Mouse (Mus musculus): ENCODE data around the gene Aco1. TPM values are rescaled to one million over a fixed set of nuclear protein-coding genes. Genes with fewer than 3 reads are reported as not detected.

The Aco1 gene
- polyA plus RNA-seq, 1 experiment, result 35.5 TPM

GRCm38 (mm10) chr4:40205231-40205903, 62.5 kb downstream of the Aco1 start:
- no peak for TF ChIP-seq USF1 (IDR thresholded peaks at IDR 0.05; ENCODE audit: low read depth)
- TF ChIP-seq POLR2AphosphoS2 (IDR thresholded peaks at IDR 0.05; ENCODE audit: insufficient read length, low read depth), result no peak
- TF ChIP-seq MYOD1 (IDR thresholded peaks at IDR 0.05; ENCODE audit: control insufficient read depth in 1 of 3, insufficient read length in 2 of 3, low read depth in 2 of 3), result no peak
- TF ChIP-seq TCF12 (IDR thresholded peaks at IDR 0.05; ENCODE audit: insufficient read depth, poor library complexity, severe bottlenecking), result no peak
- no peak for TF ChIP-seq SRF (IDR thresholded peaks at IDR 0.05; ENCODE audit: control insufficient read depth, insufficient read length, low read depth)
- TF ChIP-seq TCF3 (IDR thresholded peaks at IDR 0.05; ENCODE audit: insufficient read length, low read depth), result no peak
- TF ChIP-seq CEBPB (IDR thresholded peaks at IDR 0.05; ENCODE audit: insufficient read depth, poor library complexity, severe bottlenecking), result no peak
- TF ChIP-seq E2F4 (IDR thresholded peaks at IDR 0.05; ENCODE audit: insufficient read depth), result no peak
- no peak for TF ChIP-seq MAX (IDR thresholded peaks at IDR 0.05; ENCODE audit: low read depth)
- no peak for TF ChIP-seq MYOG (IDR thresholded peaks at IDR 0.05; ENCODE audit: control insufficient read depth in 1 of 3, insufficient read depth in 1 of 3, insufficient read length in 2 of 3, low read depth in 2 of 3)
- Histone ChIP-seq H3K4me2 (ENCODE audit: low read depth) (no peak overlapping the region), H3K27me3 (ENCODE audit: control insufficient read depth, insufficient read depth, insufficient read length) (no peaks in the 10 kb centered on the region), H3ac (ENCODE audit: control insufficient read depth, insufficient read length) (no peak overlapping the region), H3K36me3 (ENCODE audit: control insufficient read depth, insufficient read depth) (no peaks in the 10 kb centered on the region), H3K4me3 (no peak overlapping the region), H3K79me2 (ENCODE audit: control insufficient read depth, insufficient read depth) (no peaks in the 10 kb centered on the region)

GRCm38 (mm10) chr4:40207701-40208100, 64.8 kb downstream of the Aco1 start:
- Histone ChIP-seq H3K36me3 (ENCODE audit: control insufficient read depth, insufficient read depth) (no peaks in the 10 kb centered on the region), H3ac (ENCODE audit: control insufficient read depth, insufficient read length) (no peak overlapping the region), H3K4me2 (ENCODE audit: low read depth) (no peak overlapping the region), H3K4me3 (no peak overlapping the region), H3K79me2 (ENCODE audit: control insufficient read depth, insufficient read depth) (no peaks in the 10 kb centered on the region), H3K27me3 (ENCODE audit: control insufficient read depth, insufficient read depth, insufficient read length) (no peaks in the 10 kb centered on the region)
- TF ChIP-seq CEBPB (IDR thresholded peaks at IDR 0.05; ENCODE audit: insufficient read depth, poor library complexity, severe bottlenecking) (no peak), MAX (IDR thresholded peaks at IDR 0.05; ENCODE audit: low read depth) (no peak), TCF3 (IDR thresholded peaks at IDR 0.05; ENCODE audit: insufficient read length, low read depth) (no peak), USF1 (IDR thresholded peaks at IDR 0.05; ENCODE audit: low read depth) (no peak), E2F4 (IDR thresholded peaks at IDR 0.05; ENCODE audit: insufficient read depth) (no peak)

DNA sequence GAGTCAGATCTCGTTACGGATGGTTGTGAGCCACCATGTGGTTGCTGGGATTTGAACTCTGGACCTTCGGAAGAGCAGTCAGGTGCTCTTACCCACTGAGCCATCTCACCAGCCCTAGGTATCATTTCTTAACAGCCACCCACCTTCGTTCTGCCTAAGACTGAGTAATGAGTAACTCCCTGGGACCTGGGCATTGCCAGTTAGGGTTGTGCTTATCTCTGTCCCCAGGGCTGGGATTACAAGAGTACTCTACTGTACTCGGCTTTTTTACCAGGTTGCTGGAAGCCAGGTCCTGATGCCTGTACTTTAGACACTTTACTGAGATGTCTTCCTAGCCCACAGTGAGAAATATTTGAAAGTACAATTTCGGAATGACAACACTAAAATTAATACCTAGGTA, 69.3 kb downstream of the Aco1 start:
- H3K4me3 ChIP-seq, result no peak overlapping the region
- H3K27me3 ChIP-seq (ENCODE audit: control insufficient read depth, insufficient read depth, insufficient read length), result no peaks in the 10 kb centered on the region
- no peaks in the 10 kb centered on the region for H3K36me3 ChIP-seq (ENCODE audit: control insufficient read depth, insufficient read depth)
- H3K79me2 ChIP-seq (ENCODE audit: control insufficient read depth, insufficient read depth), result no peaks in the 10 kb centered on the region
- no peak overlapping the region for H3ac ChIP-seq (ENCODE audit: control insufficient read depth, insufficient read length)
- H3K4me2 ChIP-seq (ENCODE audit: low read depth), result no peak overlapping the region
- TF ChIP-seq TCF3 (IDR thresholded peaks at IDR 0.05; ENCODE audit: insufficient read length, low read depth), result no peak
- no peak for TF ChIP-seq POLR2A (IDR thresholded peaks at IDR 0.05; ENCODE audit: insufficient read length, low read depth)
- no peak for TF ChIP-seq E2F4 (IDR thresholded peaks at IDR 0.05; ENCODE audit: insufficient read depth)

GRCm38 (mm10) chr4:40217910-40218309, 75.0 kb downstream of the Aco1 start:
- Histone ChIP-seq H3K4me2 (ENCODE audit: low read depth) (no peak overlapping the region), H3K79me2 (ENCODE audit: control insufficient read depth, insufficient read depth) (no peaks in the 10 kb centered on the region), H3K4me3 (no peak overlapping the region), H3ac (ENCODE audit: control insufficient read depth, insufficient read length) (no peak overlapping the region), H3K27me3 (ENCODE audit: control insufficient read depth, insufficient read depth, insufficient read length) (no peaks in the 10 kb centered on the region), H3K36me3 (ENCODE audit: control insufficient read depth, insufficient read depth) (no peaks in the 10 kb centered on the region)
- no peak for TF ChIP-seq MYOD1 (IDR thresholded peaks at IDR 0.05; ENCODE audit: control insufficient read depth in 1 of 3, insufficient read length in 2 of 3, low read depth in 2 of 3)
- no peak for TF ChIP-seq E2F4 (IDR thresholded peaks at IDR 0.05; ENCODE audit: insufficient read depth)
- TF ChIP-seq MYOG (IDR thresholded peaks at IDR 0.05; ENCODE audit: control insufficient read depth in 1 of 3, insufficient read depth in 1 of 3, insufficient read length in 2 of 3, low read depth in 2 of 3), result no peak
- no peak for TF ChIP-seq TCF3 (IDR thresholded peaks at IDR 0.05; ENCODE audit: insufficient read length, low read depth)
- no peak for TF ChIP-seq POLR2AphosphoS2 (IDR thresholded peaks at IDR 0.05; ENCODE audit: insufficient read length, low read depth)
- TF ChIP-seq SRF (IDR thresholded peaks at IDR 0.05; ENCODE audit: control insufficient read depth, insufficient read length, low read depth), result no peak
- no peak for TF ChIP-seq TCF12 (IDR thresholded peaks at IDR 0.05; ENCODE audit: insufficient read depth, poor library complexity, severe bottlenecking)
- no peak for TF ChIP-seq USF1 (IDR thresholded peaks at IDR 0.05; ENCODE audit: low read depth)
- no peak for TF ChIP-seq MAX (IDR thresholded peaks at IDR 0.05; ENCODE audit: low read depth)
- TF ChIP-seq POLR2A (IDR thresholded peaks at IDR 0.05; ENCODE audit: insufficient read length, low read depth), result no peak
- TF ChIP-seq CEBPB (IDR thresholded peaks at IDR 0.05; ENCODE audit: insufficient read depth, poor library complexity, severe bottlenecking), result no peak
- TF ChIP-seq REST (IDR thresholded peaks at IDR 0.05; ENCODE audit: insufficient read depth, insufficient read length), result no peak

GRCm38 (mm10) chr4:40218382-40218781, 75.5 kb downstream of the Aco1 start:
- Histone ChIP-seq H3K27me3 (ENCODE audit: control insufficient read depth, insufficient read depth, insufficient read length) (no peaks in the 10 kb centered on the region), H3K79me2 (ENCODE audit: control insufficient read depth, insufficient read depth) (no peaks in the 10 kb centered on the region), H3ac (ENCODE audit: control insufficient read depth, insufficient read length) (no peak overlapping the region), H3K4me2 (ENCODE audit: low read depth) (no peak overlapping the region), H3K4me3 (no peak overlapping the region), H3K36me3 (ENCODE audit: control insufficient read depth, insufficient read depth) (no peaks in the 10 kb centered on the region)
- TF ChIP-seq SRF (IDR thresholded peaks at IDR 0.05; ENCODE audit: control insufficient read depth, insufficient read length, low read depth) (no peak), REST (IDR thresholded peaks at IDR 0.05; ENCODE audit: insufficient read depth, insufficient read length) (no peak), POLR2AphosphoS2 (IDR thresholded peaks at IDR 0.05; ENCODE audit: insufficient read length, low read depth) (no peak), TCF12 (IDR thresholded peaks at IDR 0.05; ENCODE audit: insufficient read depth, poor library complexity, severe bottlenecking) (no peak), CEBPB (IDR thresholded peaks at IDR 0.05; ENCODE audit: insufficient read depth, poor library complexity, severe bottlenecking) (no peak), MAX (IDR thresholded peaks at IDR 0.05; ENCODE audit: low read depth) (no peak), POLR2A (IDR thresholded peaks at IDR 0.05; ENCODE audit: insufficient read length, low read depth) (no peak), E2F4 (IDR thresholded peaks at IDR 0.05; ENCODE audit: insufficient read depth) (no peak), MYOG (IDR thresholded peaks at IDR 0.05; ENCODE audit: control insufficient read depth in 1 of 3, insufficient read depth in 1 of 3, insufficient read length in 2 of 3, low read depth in 2 of 3) (no peak), MYOD1 (IDR thresholded peaks at IDR 0.05; ENCODE audit: control insufficient read depth in 1 of 3, insufficient read length in 2 of 3, low read depth in 2 of 3) (no peak), USF1 (IDR thresholded peaks at IDR 0.05; ENCODE audit: low read depth) (no peak), TCF3 (IDR thresholded peaks at IDR 0.05; ENCODE audit: insufficient read length, low read depth) (no peak)
